Mouse (Mus musculus): Measurements from ENCODE around the gene Eya2. TPM values are rescaled to one million over a fixed set of nuclear protein-coding genes. Genes with fewer than 3 reads are reported as not detected.

The Eya2 gene
- polyA plus RNA-seq, 1 experiment: 1.4 TPM

- TF ChIP-seq CTCF (IDR thresholded peaks at IDR 0.05; ENCODE audit: control insufficient read depth, insufficient read depth, insufficient replicate concordance, low read depth, low read length): no peak
- no peak for TF ChIP-seq POLR2A (IDR thresholded peaks at IDR 0.05; ENCODE audit: control insufficient read depth, low read depth, low read length)
- Histone ChIP-seq H3K4me3 (ENCODE audit: control insufficient read depth, low read depth, low read length) (no peak overlapping the region), H3K36me3 (ENCODE audit: control insufficient read depth, insufficient read depth, low read length) (no peaks in the 10 kb centered on the region), H3K4me1 (ENCODE audit: control insufficient read depth, insufficient read depth, low read length) (peaks cover 11% of the 10 kb centered on the region), H3K27me3 (ENCODE audit: control insufficient read depth, insufficient read depth, low read length) (no peaks in the 10 kb centered on the region), H3K27ac (ENCODE audit: control insufficient read depth, insufficient read depth, low read depth, low read length) (no peak overlapping the region)
Observed at GRCm38 (mm10) chr2:165752704-165753103, 157.9 kb downstream of the Eya2 start.

DNA sequence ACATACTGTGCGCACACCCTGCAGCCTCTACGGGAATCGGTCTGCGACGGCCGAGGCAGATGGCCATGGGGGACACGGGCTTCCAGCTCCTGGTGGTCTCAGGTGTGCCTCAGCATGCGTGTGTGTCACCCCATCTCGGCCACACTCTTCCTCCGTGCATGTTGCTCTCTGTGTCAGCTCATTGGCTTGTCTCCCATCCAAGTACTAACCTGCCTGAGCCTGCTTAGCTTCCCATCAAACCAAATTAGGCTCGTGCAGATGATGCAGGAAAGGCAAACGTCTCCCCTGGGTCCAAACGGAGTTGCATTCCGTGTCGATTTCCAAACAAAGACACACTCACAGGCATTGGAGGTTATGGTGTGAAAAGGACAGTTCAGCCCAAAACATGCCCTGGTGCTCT, 163.0 kb downstream of the Eya2 start:
- Histone ChIP-seq H3K27ac (ENCODE audit: control insufficient read depth, insufficient read depth, low read depth, low read length) (no peak overlapping the region), H3K27me3 (ENCODE audit: control insufficient read depth, insufficient read depth, low read length) (no peaks in the 10 kb centered on the region), H3K36me3 (ENCODE audit: control insufficient read depth, insufficient read depth, low read length) (no peaks in the 10 kb centered on the region), H3K4me1 (ENCODE audit: control insufficient read depth, insufficient read depth, low read length) (no peaks in the 10 kb centered on the region), H3K4me3 (ENCODE audit: control insufficient read depth, low read depth, low read length) (no peak overlapping the region)
- TF ChIP-seq POLR2A (IDR thresholded peaks at IDR 0.05; ENCODE audit: control insufficient read depth, low read depth, low read length) (no peak), CTCF (IDR thresholded peaks at IDR 0.05; ENCODE audit: control insufficient read depth, insufficient read depth, insufficient replicate concordance, low read depth, low read length) (no peak)

DNA sequence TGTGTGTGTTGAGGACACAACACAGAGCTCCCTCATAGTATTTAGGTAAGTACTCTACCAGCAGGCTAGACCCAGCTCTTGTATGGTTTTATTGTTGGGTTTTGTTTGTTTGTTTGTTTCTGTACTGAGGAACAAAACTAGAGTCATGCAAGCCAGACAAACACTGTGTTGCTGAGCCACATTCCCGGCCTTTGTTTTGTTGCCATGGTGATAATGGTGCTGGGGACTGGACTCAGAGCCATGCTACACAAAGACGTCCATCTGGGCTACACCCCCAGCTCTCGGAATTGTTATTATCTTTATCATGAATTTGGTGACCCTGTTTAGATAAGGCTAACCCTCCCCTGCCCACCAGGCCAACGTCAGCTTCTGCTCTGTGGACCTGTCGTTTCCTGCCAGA, 163.7 kb downstream of the Eya2 start:
- Histone ChIP-seq H3K27me3 (ENCODE audit: control insufficient read depth, insufficient read depth, low read length) (no peaks in the 10 kb centered on the region), H3K27ac (ENCODE audit: control insufficient read depth, insufficient read depth, low read depth, low read length) (no peak overlapping the region), H3K36me3 (ENCODE audit: control insufficient read depth, insufficient read depth, low read length) (no peaks in the 10 kb centered on the region), H3K4me1 (ENCODE audit: control insufficient read depth, insufficient read depth, low read length) (no peaks in the 10 kb centered on the region), H3K4me3 (ENCODE audit: control insufficient read depth, low read depth, low read length) (no peak overlapping the region)
- TF ChIP-seq POLR2A (IDR thresholded peaks at IDR 0.05; ENCODE audit: control insufficient read depth, low read depth, low read length) (no peak), CTCF (IDR thresholded peaks at IDR 0.05; ENCODE audit: control insufficient read depth, insufficient read depth, insufficient replicate concordance, low read depth, low read length) (no peak)

DNA sequence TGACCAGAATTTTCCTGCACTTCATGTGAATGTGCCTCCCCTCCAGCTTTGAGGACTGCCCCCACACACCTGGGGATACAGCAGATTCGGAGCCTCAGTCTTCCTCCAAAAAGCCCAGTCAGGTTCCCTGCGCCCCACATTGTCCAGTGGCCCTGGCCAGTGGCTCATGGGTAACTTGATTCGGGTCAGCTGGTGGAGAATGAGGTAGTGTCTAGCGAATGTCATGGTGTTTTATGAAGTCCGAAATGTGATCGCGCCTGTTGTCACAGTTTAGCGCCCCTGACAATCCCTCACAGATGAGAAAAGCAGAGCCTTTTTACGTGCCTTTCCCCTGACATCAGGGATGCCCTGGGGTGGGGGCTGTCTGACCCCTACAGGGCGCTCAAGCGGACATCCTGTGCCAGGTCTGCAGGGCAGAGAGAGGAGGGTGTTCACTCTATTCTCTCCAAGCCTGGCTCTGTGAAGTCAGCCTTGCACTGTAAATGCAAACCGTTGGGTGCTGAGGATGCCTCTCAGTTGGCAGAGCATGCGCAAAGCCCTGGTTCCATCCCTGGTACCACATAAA, 164.7 kb downstream of the Eya2 start:
- Histone ChIP-seq H3K4me3 (ENCODE audit: control insufficient read depth, low read depth, low read length) (no peak overlapping the region), H3K27ac (ENCODE audit: control insufficient read depth, insufficient read depth, low read depth, low read length) (no peak overlapping the region), H3K36me3 (ENCODE audit: control insufficient read depth, insufficient read depth, low read length) (no peaks in the 10 kb centered on the region), H3K27me3 (ENCODE audit: control insufficient read depth, insufficient read depth, low read length) (no peaks in the 10 kb centered on the region), H3K4me1 (ENCODE audit: control insufficient read depth, insufficient read depth, low read length) (no peaks in the 10 kb centered on the region)
- TF ChIP-seq POLR2A (IDR thresholded peaks at IDR 0.05; ENCODE audit: control insufficient read depth, low read depth, low read length) (no peak), CTCF (IDR thresholded peaks at IDR 0.05; ENCODE audit: control insufficient read depth, insufficient read depth, insufficient replicate concordance, low read depth, low read length) (no peak)

GRCm38 (mm10) chr2:165768805-165769358, 174.1 kb downstream of the Eya2 start:
- Histone ChIP-seq H3K36me3 (ENCODE audit: control insufficient read depth, insufficient read depth, low read length) (no peaks in the 10 kb centered on the region), H3K4me1 (ENCODE audit: control insufficient read depth, insufficient read depth, low read length) (no peaks in the 10 kb centered on the region), H3K4me3 (ENCODE audit: control insufficient read depth, low read depth, low read length) (no peak overlapping the region), H3K27ac (ENCODE audit: control insufficient read depth, insufficient read depth, low read depth, low read length) (no peak overlapping the region), H3K27me3 (ENCODE audit: control insufficient read depth, insufficient read depth, low read length) (no peaks in the 10 kb centered on the region)
- no peak for TF ChIP-seq POLR2A (IDR thresholded peaks at IDR 0.05; ENCODE audit: control insufficient read depth, low read depth, low read length)

DNA sequence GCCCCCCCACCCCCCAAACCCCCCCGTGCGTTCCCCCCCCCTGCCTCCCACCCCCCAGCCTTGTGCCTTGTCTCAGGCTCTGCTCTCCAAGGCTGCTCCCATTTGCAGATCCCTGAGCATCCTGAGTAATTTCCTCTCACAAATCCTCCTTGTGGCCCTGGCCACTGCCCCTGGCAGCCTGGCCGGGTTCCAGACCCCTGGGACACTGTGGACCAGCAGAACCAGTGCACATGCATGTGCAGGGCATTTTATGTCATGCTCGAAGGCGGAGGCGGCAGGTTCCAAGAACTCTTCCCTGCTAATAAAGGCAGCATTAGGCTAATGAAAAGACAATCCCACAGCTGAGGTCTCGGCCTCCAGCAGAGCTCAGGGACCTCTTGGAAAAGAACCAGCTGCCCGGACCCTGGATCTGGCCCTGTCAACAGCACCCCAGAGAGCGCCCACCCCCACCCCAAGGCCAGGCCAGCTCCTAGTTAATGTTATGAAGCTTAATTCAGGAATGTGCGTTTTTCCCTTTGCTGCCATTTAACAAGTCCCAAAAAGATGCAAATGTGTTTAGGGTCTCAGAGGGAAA, 174.6 kb downstream of the Eya2 start:
- TF ChIP-seq CTCF (IDR thresholded peaks at IDR 0.05; ENCODE audit: control insufficient read depth, insufficient read depth, insufficient replicate concordance, low read depth, low read length): no peak
- Histone ChIP-seq H3K27me3 (ENCODE audit: control insufficient read depth, insufficient read depth, low read length) (no peaks in the 10 kb centered on the region), H3K4me3 (ENCODE audit: control insufficient read depth, low read depth, low read length) (no peak overlapping the region), H3K27ac (ENCODE audit: control insufficient read depth, insufficient read depth, low read depth, low read length) (no peak overlapping the region), H3K4me1 (ENCODE audit: control insufficient read depth, insufficient read depth, low read length) (no peaks in the 10 kb centered on the region), H3K36me3 (ENCODE audit: control insufficient read depth, insufficient read depth, low read length) (no peaks in the 10 kb centered on the region)

DNA sequence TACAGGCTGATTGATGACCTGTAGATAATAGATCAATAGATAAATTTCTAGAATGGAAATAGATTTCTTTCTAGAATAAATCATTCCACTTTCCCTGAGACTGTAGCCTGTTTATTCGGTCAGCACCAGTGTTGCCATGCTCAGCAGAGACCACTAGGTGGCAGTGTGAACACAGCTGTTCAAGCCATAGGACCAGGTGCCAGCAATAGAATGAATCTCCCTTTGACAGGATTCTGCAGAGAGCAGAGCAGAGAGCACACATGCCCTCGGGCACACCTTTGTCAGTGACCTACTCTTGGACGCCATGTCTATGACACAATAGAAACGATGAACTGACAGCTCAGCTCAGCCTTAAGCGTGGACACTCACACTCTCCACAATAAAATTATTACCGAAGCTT, 184.1 kb downstream of the Eya2 start:
- Histone ChIP-seq H3K27ac (ENCODE audit: control insufficient read depth, insufficient read depth, low read depth, low read length) (no peak overlapping the region), H3K27me3 (ENCODE audit: control insufficient read depth, insufficient read depth, low read length) (no peaks in the 10 kb centered on the region), H3K4me1 (ENCODE audit: control insufficient read depth, insufficient read depth, low read length) (no peaks in the 10 kb centered on the region), H3K36me3 (ENCODE audit: control insufficient read depth, insufficient read depth, low read length) (no peaks in the 10 kb centered on the region), H3K4me3 (ENCODE audit: control insufficient read depth, low read depth, low read length) (no peak overlapping the region)
- peak; percentile 90; the same call in 1 of the 2 replicates for TF ChIP-seq CTCF (IDR thresholded peaks at IDR 0.05; ENCODE audit: control insufficient read depth, insufficient read depth, insufficient replicate concordance, low read depth, low read length)
- TF ChIP-seq POLR2A (IDR thresholded peaks at IDR 0.05; ENCODE audit: control insufficient read depth, low read depth, low read length): no peak
